Mouse (Mus musculus) kidney, postnatal 10 days (tissue): ENCODE measurements around the gene Gm42906.

ENCODE experiments used
- DNase-seq: peaks from one replicate; pipeline ENCODE4 v3.0.0; 2021; ENCODE audit warnings: mixed read lengths

Gm42906 gene

DNA sequence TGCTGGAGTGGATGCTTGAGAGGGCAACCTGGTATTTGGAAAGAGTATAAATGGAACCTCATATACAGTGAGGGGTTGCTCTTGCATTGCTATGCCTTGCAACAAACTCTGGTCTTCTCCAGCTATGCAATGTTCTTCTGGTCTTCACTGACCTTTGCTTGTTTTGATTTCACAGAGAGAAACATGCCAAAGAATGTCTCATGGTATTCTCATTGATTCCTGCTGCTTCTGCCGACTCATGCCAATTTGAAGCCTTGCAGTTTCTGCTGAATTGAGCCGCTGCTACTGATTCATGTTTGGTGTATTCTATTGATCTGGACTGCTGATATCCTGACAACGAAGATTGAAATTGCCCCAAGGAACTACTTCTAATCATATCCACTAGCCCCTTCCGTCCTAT, 134.4 kb downstream of the Gm42906 start:
- DNase-seq = no peak

DNA sequence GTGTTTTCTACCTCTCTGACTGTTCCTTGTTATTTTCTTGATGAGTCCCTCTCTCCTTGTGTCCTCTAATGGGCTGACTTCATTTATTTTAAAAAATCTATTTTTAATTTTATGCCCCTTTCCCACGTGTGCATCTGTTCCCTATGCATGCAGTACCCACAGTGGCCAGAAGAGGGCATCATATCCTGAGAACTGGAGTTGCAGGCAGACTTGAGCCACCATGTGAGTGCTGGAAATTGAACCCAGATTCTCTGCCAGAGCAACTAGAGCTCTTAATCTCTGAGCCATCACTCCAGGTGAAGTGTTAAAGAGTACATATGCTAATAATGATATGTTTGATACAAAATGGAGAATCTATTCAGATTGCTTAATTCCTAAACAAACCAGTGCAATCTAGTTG, 135.7 kb downstream of the Gm42906 start:
- peak; percentile 31 for DNase-seq

DNA sequence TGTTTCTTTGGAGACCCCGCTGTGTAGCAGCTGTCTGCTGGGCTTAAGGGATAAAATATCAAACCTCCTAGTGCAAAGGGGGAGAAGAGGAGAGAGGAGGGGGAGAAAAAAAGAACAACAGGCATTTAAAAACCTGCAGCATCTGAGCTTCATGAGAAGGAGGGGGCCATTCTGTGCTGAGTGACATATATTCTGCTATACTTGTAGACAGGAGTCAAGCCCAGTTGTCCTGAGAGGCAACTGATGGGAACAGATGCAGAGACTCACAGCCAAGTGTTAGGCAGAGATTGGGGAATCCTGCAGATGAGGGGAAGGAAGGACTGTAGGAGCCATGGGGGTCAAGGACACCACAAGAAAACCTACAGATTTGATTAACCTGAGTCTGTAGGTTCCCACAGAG, 141.6 kb downstream of the Gm42906 start:
- no peak for DNase-seq

DNA sequence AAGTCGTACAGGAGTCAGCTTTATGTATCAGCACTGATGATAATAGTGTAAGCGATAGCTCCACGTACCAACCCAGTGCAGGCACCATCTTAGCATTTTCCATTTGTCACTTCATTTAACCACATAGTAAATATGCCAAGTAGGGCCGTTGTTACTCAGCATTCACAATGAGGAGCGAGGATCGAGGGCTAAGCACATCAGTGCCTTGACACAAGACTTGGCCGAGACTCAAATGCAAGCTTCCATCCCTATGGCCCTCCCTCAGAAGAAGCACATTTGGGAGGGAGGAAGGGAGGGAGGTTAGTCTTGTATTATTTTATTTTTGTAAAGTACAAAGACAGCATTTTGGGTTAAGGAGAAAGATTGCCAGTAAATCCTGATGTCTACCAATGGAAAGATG, 148.4 kb downstream of the Gm42906 start:
- DNase-seq = no peak

DNA sequence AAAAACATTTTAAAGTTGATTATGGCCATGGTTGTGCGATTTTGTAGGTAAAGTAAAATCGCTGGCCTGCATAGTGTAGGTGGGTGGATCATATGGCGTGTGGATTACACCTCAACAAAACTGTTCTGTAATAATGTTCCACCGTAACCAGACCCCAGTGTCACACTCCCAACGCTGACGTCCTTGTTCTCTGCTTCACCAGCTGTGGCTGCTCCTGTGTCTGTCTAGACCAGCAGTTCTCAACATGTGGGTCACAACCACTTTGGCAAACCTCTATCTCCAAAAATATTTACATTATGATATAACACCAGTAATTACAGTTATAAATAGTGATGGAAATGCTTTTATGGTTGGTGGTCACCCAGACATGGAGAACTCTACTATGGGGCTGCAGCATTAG, 150.0 kb downstream of the Gm42906 start:
- no peak for DNase-seq

DNA sequence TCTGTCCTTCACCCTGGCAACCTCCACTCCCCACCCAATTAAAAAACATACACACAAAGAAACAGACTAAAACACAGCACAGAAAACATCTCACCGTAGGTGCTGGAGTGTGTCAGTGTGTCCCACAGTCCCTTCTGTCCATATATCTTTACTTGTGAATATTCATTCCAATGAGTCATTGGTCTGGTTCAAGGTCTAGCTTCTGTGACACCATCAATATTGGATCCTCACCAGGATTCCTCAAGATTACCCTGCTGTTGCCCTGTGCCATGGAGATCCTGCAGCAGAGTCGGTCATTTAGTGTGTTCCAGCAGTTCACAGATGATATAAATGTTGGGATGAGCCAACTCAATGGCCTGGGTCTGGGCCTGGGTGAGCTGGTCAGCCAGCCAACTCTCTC, 152.0 kb downstream of the Gm42906 start:
- DNase-seq = no peak

DNA sequence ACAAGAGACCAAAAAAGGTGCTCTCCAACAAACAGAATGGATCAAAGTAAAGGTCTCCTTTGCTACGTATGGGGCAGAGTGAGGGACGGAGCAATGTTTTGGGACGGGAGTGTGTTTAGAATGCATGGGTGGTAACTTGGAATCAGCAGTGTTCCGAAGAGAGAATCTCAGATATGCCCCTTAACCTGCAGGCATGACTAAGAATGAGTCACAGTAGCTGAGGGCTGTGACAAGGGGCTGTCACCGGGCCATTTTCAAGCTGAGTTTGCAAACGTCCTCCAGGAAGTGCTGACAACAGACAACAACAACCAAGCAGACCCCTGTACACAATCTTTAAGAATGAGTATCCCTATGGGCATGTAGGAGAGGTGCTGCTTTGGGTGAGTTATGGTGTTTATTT, 153.7 kb downstream of the Gm42906 start:
- DNase-seq = no peak

DNA sequence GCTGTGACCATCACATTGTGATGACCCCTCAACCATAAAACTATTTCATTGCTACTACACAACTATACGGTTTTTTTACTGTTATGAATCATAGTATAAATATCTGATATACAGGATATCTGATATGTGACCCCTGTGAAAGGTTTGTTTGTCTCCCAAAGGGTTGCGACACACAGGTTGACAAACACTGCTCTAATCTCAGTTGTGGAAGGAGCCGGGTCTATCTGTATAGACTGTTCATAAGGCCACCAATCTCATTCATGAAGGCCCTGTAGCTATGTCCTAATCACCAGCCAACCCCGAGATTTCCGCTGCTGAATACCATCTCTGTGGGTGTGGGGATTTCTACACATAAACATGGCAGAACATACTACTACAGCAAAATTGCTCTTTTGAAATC, 157.1 kb downstream of the Gm42906 start:
- no peak for DNase-seq

DNA sequence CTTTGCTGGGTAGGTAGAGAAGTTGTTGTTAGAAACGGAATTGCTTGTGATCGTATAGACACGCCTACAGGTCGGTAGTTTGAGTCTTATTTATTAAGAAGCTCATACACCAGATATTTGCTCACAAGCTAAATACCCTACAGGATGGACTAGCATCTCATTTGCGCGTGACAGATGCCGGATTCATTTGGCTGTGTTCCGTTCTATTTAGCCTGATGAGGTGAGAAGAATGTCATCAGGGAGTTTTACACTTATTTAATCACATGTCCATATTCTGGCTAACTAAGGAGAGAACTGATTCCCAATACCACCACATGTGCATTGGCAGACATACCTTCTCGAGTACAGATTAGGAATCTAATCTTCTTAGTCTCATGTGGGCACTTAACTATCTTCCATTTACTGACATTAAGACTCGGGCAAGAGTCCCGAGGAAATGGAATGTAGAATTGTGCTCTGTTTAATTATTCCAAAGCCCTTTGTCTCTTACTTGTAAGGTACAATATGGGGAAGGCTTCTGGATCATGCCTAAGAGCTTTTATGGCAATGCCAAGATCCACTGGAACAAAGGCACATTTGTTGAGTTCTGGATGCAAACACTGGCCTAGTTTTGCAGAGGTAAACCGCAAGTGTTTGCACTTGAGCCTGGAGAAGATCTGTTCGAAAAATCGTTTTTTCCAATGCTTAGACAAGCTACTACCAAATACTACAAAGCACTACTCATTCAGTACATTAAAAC, 160.9 kb downstream of the Gm42906 start:
- DNase-seq = no peak

DNA sequence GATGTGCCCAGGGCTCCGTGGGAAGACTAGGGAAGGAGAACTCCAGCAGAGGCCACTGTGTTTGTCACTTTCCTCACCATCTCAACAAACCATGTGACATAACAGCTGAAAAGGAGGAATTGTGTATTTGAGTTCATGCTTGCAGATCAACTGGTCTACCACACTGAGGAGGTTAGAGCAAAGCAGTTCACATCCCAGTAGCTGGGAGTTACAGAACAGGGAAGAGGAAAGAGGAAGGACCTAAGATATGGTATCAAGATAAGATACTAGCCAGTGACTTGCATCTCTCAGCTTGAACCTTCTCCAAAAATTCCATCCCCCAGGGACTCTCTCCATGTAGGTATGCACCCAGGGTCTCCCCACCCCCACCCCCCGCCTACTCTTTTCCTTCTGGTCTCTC, 166.4 kb downstream of the Gm42906 start:
- no peak for DNase-seq

DNA sequence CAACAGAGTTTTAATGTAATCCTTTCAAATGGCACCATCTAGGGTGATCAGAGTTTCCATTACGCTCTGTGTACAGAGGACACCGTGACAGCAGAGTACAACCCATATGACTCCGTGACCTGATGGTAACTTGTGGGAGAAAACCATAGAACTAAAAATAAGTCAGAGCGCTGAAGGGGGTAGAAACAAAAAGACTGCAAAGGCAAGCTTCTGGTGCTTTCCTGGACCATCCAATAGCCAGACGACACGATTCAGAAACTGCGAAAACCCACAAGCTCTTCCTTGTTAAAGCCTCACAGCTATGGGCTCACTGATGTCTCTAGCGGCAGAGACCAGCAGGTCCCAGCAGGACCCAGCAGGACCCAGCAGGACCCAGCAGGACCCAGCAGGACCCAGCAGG, 175.8 kb downstream of the Gm42906 start:
- DNase-seq = no peak

DNA sequence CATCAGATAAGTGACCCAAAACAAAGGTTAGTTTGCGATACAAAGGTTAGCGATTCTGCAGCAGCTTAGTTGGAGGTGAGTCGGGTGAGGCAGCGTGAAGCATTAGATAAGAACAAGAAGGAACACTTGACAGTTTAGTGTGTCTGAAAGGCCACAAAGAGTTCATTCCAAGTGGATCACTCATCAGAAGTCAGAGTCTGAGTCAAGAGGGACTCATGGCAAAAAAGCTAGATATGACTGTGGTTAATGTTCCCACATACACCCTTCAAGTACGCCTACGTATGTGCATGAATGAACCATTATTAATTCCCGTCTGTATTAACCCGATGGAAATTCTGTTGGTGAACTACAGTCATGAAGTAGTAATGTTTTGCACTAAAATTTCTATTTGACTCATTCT, 176.3 kb downstream of the Gm42906 start:
- no peak for DNase-seq

DNA sequence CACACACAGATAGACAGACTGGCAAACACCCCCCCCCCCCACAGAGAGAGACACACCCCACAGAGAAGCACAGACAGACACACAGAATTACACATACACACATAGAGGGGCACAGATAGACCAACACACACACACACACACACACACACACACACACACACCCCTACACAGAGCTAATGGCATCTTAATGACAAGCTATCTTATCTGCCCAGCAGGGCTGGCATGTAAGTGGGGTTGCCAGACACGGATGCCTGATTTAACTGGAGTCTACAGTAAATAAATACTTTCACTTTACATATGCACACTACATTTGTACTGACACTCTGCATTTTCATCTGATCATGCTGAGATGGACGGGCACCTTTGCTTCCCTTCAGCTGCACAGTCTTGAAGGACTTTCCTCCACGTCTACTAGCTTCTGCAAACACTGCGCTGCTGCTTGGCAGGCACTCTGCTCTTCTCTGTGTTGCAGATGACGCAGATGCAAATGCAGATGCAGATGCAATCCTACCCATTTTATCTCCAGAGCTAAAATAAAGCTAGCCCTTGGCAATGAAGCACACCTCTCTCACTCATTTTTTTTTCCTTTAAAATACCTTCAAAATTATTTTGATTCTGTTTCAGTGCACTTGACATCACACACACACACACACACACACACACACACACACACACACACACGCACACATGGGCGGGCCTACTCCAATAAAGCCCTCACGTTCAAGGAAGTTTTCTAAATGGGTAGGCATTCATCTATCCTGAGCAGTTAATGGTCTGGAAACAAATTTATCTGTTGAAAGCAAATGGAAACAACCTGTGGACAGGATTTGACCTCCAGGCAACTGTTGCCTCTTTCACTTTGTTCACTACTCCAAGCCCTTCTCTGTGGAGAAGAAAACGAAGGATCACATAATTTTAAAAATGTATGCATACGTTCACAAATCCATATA, 179.0 kb downstream of the Gm42906 start:
- no peak for DNase-seq

DNA sequence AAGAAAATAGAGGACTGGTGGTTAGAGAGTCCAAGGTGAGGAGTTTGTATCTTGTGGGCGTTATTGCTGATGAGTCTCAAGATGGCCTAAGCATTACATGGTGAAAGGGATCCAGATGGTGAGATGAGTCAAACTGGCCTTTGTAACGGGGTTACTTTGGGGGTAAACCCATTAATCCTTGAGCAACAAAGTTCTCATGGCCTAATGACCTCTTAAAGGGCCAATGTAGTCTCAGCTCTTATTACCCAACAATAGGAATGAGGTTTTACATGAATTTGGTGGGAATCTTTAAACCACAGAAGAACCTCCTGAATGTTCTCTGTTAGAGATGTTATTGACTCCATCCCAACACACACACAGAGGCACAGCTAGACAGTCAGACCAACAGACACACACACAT, 179.9 kb downstream of the Gm42906 start:
- no peak for DNase-seq

DNA sequence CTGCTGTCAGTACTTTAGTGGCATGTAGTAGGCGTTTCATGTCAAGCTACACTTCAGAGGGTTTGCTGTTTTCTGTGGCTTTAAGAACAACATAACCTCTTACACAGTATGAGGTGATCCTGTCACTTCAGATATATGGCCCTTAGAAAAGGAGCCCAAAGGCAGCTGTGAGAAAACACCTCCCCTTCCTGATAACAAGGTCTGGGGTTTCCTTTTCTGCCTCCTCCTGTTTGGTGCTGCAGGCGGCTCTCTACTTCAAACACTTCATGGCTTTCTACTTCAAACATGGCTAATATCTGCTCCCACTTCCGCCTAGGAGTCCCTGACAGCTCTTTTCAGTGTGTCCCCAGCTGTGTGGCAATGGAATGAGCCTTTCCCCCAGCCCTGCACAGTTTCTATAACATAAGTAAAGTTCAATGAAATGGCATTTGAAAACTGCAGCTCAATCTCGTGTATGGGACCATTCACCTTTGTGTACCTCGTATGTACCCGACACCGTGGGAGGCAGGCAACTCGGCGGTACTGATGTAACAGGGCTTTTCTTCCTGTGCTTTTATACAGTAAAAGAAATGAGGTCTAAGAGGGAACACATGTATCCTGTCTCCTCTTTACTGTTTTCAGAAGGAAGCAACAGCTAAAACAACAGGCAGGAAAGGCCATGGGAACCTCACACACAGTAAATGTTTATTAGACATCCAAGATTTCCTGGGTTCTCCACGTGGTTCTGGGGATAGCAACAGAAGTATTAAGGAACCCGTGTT, 180.7 kb downstream of the Gm42906 start:
- DNase-seq = peak; percentile 28

DNA sequence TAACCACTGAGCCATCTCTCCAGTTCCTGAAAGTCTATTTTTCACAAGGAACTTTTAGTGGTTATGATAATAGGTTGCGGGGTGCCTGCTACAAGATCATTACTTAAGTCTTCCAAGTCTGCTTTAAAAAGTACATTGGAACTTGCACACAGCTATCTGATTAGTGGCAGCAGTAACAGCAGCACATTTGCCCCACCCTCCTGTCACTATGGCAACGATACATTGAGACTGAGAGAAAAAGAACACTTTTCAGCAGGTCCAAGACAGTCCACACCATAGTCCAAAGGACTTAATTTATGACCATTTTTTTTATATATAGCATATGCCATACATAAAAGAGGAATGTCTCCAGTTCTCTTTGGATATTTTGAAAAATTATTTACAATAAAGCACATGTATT, 181.7 kb downstream of the Gm42906 start:
- no peak for DNase-seq

DNA sequence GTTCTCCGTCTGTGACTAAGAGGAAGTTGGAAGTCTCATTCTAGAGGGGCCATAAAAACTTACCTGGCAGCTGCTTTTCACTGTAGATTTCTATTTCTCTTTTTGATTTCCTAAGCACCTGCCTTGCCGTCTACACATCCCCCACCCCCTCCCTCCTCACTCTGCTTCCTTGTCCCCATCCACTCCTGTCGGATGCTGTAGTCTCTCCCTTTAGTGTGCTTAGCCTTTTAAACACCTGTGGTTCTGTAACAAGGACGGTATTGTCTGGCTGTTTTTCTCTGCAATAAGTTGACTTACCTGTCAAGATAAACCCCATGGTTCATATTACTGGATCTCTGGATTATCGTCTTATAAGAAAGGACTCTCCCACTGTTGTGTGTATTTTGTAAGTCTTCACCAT, 182.4 kb downstream of the Gm42906 start:
- no peak for DNase-seq

DNA sequence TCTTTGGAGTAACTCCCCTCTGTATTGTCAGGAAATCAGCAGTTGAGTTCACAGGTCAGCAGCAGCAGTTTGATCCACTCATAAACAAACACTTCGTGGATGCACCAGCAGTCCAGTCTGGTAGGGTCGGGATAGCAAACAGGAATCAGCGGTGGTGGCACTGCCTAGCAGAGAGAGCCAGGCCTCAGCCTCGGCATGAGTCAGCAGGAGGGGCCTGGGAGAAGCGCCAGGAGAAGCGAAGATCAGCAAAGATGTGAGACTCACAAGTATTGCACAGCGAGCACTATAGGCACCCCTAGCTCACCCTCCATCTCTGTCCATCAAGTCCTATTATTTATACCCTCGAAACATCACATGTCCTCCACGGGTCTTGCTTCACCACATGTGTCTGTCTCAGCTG, 189.2 kb downstream of the Gm42906 start:
- no peak for DNase-seq

DNA sequence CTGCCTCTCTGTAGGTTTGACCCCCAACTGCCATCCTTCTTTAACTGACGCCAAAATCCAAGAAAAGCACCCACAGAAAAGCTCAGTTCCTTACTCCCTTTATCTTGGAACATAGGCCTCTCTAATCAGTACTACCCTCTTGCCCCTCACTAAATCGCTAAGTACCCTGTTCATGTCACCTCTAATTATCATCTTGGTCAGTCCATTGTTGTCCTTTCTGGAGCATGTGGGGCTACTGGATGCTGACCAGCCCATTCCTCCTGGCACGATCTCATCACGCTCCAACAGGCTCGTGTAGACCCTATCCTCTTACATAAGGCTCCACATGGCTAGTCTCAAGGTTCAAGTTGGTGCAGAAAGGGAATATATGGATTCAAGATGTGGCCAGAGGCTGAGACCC, 191.6 kb downstream of the Gm42906 start:
- DNase-seq = no peak

DNA sequence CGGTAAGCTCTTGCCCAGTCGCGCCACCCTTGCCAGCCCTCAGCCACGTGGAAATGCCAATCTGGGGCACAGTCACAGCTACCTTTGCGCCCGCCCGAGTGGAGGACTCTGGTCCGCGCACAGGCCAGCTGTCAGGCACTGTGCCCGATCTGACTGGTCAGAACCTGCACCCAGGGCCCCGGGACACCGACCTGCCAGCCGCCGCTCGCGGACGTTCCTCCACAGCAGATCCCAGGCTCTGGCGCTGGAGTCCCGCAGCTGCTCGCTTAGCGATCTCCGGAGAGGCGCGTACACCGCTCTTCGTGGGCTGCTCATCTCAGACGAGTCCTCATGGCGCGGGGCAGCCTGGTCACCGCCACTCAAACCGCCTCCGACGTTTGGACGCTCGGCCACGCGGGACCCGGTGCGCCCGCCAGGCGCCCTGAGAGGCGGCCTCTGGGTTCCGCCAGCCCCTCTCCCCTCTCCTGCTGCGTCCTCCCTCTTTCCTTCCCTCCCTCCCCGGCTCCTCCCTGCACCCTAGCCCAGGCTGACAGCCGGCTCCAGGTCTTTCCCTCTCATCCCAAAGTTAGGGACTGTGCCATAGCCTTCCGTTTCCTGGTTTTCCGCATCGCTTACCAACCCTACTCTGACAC, 194.4 kb downstream of the Gm42906 start, which contains the start of gene Stard13:
Gene Stard13 (minus strand): TSS at position 437 of the 632 bp plus-strand sequence.
- DNase-seq = peak; percentile 70

DNA sequence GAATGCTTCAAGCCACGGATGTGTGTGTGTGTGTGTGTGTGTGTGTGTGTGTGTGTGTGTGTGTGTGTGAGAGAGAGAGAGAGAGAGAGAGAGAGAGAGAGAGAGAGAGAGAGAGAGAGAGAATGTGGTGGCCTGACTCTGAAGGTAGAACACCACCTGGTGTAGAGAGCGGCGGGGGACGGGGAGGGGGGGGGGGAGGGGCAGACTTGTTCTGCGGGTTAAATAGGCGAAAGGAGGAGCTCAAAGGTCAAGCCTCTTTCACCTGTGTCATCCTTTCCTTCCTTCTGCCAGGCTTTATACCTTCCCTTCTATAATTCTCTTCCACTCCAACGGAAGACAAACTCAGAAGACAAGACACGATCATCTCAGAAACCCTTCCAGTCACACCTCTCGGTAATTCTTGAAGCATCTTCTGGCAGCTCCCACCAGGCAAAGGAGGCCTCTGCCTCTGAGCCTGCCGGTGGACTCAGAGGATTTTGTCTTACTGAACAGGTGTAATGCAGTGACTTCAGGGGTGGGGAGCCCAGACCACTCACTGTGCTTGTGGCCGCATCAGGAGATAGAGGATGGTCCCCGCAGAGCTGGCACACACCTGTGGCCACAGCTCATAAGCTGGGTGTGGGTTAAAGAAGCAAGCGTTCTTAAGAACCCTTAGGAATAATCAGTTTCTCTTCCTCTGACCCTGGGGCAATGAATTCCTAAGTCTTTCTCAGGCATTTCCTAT, 195.2 kb downstream of the Gm42906 start:
- no peak for DNase-seq

DNA sequence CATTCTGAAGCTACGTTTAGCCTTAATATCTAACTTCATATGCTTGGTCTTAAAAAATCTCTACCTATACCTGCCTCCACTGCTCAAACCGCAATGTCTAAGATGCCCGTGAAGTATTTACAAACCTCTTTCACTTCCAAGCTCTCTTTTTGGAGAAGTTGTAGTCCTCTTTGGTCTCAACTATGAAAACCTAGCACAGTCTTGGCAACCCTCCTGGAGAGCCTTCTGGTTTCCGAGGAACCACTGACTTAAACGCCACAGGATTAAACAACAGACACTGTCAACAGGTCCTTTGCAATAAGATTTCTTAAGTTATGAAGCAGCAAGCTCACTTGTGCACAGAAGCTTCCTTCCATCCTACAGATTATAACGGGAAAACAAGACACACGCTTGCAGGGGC, 196.1 kb downstream of the Gm42906 start:
- DNase-seq = no peak
